ENCODE assay signal across 13 mouse cellular contexts in the genomic region with DNA sequence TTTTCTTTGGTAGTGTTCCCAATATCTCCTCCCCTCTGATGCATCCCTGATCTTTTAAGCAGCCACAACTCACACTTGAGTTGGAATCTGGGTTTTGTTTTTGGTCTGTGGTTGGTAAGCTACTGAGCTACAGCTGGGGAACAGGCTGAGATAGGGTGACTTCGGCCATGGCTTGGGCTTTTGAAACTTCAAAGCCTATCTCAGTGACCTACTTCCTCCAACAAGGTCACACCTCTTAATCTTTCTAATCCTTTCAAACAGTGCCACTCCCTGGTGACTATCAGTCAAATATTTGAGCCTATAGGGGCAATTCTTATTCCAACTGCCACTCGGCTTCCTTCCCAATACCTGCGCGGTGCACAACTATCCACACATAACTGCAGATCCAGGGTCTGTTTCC.
"Had no signal": no experiment of that assay in that cellular context is flagged by ENCODE, and none has a peak within 500 bp of the region (broad histone marks: within the 10 kb centered on the region; RNA-seq: fewer than 3 reads in every experiment).

No protein-coding gene starts in this region.

- H3K4me1 ChIP-seq: midbrain, embryonic 10.5 days; midbrain, embryonic 13.5 days; neural tube, embryonic 12.5 days had no signal

- H3K27ac ChIP-seq: liver, embryonic 14.5 days; midbrain, embryonic 10.5 days; midbrain, embryonic 13.5 days; neural tube, embryonic 12.5 days had no signal

- H3K4me2 ChIP-seq: lung, embryonic 14.5 days; midbrain, embryonic 13.5 days; neural tube, embryonic 12.5 days had no signal

- DNase-seq: lung, embryonic 14.5 days; lung, postnatal 10 days; lung, postnatal 4 days; right cerebral cortex, postnatal 14 days; thymus, adult 2 months; thymus, postnatal 25 days; thymus, postnatal 4 days had no signal

- ATAC-seq: midbrain, embryonic 13.5 days; midbrain, embryonic 16.5 days had no signal

- H3K9ac ChIP-seq: liver, embryonic 14.5 days; lung, embryonic 14.5 days; midbrain, embryonic 13.5 days; neural tube, embryonic 12.5 days had no signal

- H3K27me3 ChIP-seq: midbrain, embryonic 13.5 days; neural tube, embryonic 12.5 days had no signal

- H3K4me3 ChIP-seq: midbrain, embryonic 10.5 days; midbrain, embryonic 13.5 days; myocyte; neural tube, embryonic 12.5 days had no signal

- H3K9me3 ChIP-seq: neural tube, embryonic 12.5 days had no signal
